Mouse (Mus musculus) C2C12 (cell line): ENCODE results near the gene Hat1. TPM values are rescaled to one million over a fixed set of nuclear protein-coding genes. Genes with fewer than 3 reads are reported as not detected.

Experiments
- H3K27me3 ChIP-seq: one replicate; pipeline ENCODE4 v1.6.1; 2011; ENCODE audit not compliant: control insufficient read depth, insufficient read depth, insufficient read length
- H3K36me3 ChIP-seq: one replicate; pipeline ENCODE4 v1.6.1; 2011; ENCODE audit not compliant: control insufficient read depth, insufficient read depth
- H3K4me3 ChIP-seq: one replicate; pipeline ENCODE4 v1.5.1; 2011; ENCODE audit warnings: mild to moderate bottlenecking, control low read depth; ENCODE audit not compliant: poor library complexity, insufficient read depth, severe bottlenecking
- H3K79me2 ChIP-seq: one replicate; pipeline ENCODE4 v1.6.1; 2011; ENCODE audit not compliant: control insufficient read depth, insufficient read depth
- H3K79me3 ChIP-seq: one replicate; pipeline ENCODE4 v1.6.1; 2011; ENCODE audit warnings: low read depth, control low read depth
- H3ac ChIP-seq: one replicate; pipeline ENCODE3; 2011; ENCODE audit warnings: low read depth; ENCODE audit not compliant: control insufficient read depth, insufficient read length
- CEBPB ChIP-seq: IDR thresholded peaks from one replicate; pipeline ENCODE4 v1.6.1; 2011; ENCODE audit warnings: low read depth, mild to moderate bottlenecking, control low read depth, moderate library complexity
- CTCF ChIP-seq: IDR thresholded peaks from one replicate; pipeline ENCODE4 v1.5.1; 2011; ENCODE audit not compliant: control insufficient read depth, insufficient read depth, insufficient read length
- FOSL1 ChIP-seq: IDR thresholded peaks from one replicate; pipeline ENCODE4 v1.8.0; 2011; ENCODE audit warnings: mild to moderate bottlenecking, low read length; ENCODE audit not compliant: poor library complexity, insufficient read depth, severe bottlenecking
- MAX ChIP-seq: IDR thresholded peaks from one replicate; pipeline ENCODE4 v1.6.1; 2011; ENCODE audit warnings: mild to moderate bottlenecking, control low read depth
- MYOD1 ChIP-seq: IDR thresholded peaks from one replicate; pipeline ENCODE4 v1.6.1; 2011; ENCODE audit warnings: low read depth; ENCODE audit not compliant: control insufficient read depth, insufficient read length
- MYOG ChIP-seq: IDR thresholded peaks from one replicate; pipeline ENCODE4 v1.6.1; 2011; ENCODE audit not compliant: control insufficient read depth, insufficient read length; ENCODE audit errors: extremely low read depth
- USF1 ChIP-seq: IDR thresholded peaks from one replicate; pipeline ENCODE4 v1.6.1; 2011; ENCODE audit warnings: low read depth, mild to moderate bottlenecking, control low read depth, moderate library complexity
- polyA plus RNA-seq: library from polyadenylated mRNA; unstranded; fragments of >200 nt; fragmentation: generic; extraction: Trizol; gene quantifications from one replicate; pipeline ENCODE4 v1.2.1, GENCODE M21; 2012; ENCODE audit warnings: missing spikeins

The Hat1 gene
- polyA plus RNA-seq, 1 experiment, result 46.6 TPM

DNA sequence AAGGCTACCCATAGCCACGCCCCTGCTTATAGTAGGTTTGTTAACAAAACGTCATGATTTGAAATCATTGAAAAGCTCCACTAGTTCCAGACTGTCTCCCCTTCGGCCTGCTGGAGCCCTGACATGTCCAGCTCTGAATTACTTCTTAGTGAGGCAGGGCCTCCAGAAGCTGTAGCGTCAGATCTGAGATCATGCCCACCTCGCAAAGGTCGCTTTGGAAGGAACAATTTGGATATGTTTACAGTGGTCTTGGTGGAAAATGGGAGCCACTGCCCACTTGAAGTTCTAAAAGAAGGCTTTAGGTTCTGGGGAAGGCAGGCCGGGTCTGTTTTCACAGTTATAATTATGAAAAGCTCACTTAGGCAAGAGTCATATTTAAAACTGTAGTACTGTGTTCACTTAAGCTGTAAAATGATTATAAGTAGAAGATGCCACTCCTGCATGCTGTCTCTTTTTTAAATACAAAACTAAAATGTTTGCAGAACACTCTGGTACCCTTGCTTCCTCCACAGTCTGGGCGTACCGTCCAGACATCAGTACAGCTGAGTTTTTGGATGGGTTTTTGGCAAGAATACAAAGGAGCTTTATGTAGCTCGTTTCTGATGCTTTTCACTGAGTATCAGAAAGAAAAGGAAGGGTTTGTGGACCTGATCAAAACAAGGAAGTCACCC lies 94.4 kb downstream of the Hat1 start:
- TF ChIP-seq MYOG, result no peak
- TF ChIP-seq CTCF, result no peak
- TF ChIP-seq FOSL1, result no peak
- no peak for TF ChIP-seq MAX
- no peak for TF ChIP-seq MYOD1
- TF ChIP-seq USF1, result no peak
- TF ChIP-seq CEBPB, result no peak
- H3K79me3 ChIP-seq, result no peaks in the 10 kb centered on the region
- no peak overlapping the region for H3ac ChIP-seq
- H3K4me3 ChIP-seq, result no peak overlapping the region
- no peaks in the 10 kb centered on the region for H3K36me3 ChIP-seq
- no peaks in the 10 kb centered on the region for H3K79me2 ChIP-seq
- no peaks in the 10 kb centered on the region for H3K27me3 ChIP-seq

DNA sequence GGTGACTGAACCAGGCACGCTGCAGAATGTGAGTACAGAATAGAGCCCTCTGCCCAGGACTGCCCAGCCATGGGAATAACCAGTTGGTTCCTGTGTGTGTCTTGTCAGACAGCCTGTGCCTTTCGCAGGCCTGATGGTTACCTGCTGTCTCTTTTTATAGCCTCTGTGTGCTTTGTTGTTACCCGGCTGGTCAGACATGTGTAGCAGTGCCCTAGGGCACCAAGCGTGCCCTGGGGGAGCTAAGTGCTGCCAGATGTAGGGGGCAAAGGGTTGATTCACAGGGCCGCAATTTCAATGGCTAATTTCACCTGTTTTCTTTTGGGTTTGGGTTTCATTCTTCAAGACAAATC lies 94.9 kb downstream of the Hat1 start:
- Histone ChIP-seq H3K4me3 (no peak overlapping the region), H3K79me2 (no peaks in the 10 kb centered on the region), H3K79me3 (no peaks in the 10 kb centered on the region), H3K36me3 (no peaks in the 10 kb centered on the region), H3K27me3 (no peaks in the 10 kb centered on the region), H3ac (no peak overlapping the region)
- TF ChIP-seq FOSL1, result no peak
- TF ChIP-seq CTCF, result no peak
- TF ChIP-seq USF1, result no peak
- no peak for TF ChIP-seq MYOD1
- TF ChIP-seq MYOG, result no peak
- no peak for TF ChIP-seq MAX
- TF ChIP-seq CEBPB, result no peak

Other genes starting within 250 kb of the Hat1 start
- 52.1 TPM for gene Dync1i2, start 177.3 kb upstream of the Hat1 start, polyA plus RNA-seq
- gene Slc25a12, start 21.2 kb upstream of the Hat1 start, polyA plus RNA-seq, result 32.8 TPM
- 10.2 TPM for gene Metap1d, start 64.3 kb downstream of the Hat1 start, polyA plus RNA-seq
- gene Dlx1, start 139.2 kb downstream of the Hat1 start, polyA plus RNA-seq, result 4.9 TPM
- 16.0 TPM for gene Dlx2, start 157.8 kb downstream of the Hat1 start, polyA plus RNA-seq